Mouse (Mus musculus) embryo, embryonic 11 days (tissue): ENCODE measurements around the gene 1700069L16Rik.

Experiments
- DNase-seq: peaks from one replicate; pipeline ENCODE4 v3.0.0-alpha.2; 2015

1700069L16Rik gene

DNA sequence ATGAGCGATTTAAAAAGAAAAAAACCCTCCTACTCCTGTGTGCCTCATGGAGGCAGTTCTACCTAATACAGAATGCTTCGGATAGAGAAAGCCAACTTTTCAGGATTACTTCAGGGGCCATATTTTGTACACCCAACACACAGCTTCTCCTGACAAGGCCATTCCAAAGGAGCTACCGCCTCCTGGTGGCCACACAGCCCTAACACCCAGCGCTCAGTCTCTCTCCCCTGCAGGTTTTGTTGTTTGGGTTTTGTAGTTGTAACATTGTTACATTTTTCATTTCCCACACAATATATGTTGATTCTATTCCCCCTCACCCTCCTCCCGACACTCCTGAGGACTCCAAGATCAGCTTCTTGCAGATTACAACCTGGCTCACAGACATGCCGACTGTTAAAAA is 7.6 kb upstream of the 1700069L16Rik start:
- peak; percentile 67 for DNase-seq

DNA sequence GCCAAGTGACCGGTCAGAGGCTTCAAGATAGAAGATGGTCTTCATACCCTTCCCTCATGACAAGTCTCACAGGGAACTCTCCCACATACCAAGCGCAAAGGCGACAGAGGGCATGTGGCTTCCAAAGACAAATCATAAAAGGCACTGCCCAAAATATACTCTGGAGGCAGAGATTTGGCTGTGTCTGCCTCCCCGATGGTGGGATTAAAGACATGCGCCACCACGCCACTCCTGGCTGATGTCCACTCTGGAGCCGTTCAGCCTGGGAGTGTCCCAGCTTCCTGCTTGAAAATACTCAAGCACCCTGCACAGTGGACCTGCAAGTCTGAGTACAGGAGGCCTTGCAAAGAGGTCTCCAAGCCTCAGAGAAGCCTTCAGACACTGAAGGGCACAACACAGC is 6.6 kb upstream of the 1700069L16Rik start:
- DNase-seq: no peak

DNA sequence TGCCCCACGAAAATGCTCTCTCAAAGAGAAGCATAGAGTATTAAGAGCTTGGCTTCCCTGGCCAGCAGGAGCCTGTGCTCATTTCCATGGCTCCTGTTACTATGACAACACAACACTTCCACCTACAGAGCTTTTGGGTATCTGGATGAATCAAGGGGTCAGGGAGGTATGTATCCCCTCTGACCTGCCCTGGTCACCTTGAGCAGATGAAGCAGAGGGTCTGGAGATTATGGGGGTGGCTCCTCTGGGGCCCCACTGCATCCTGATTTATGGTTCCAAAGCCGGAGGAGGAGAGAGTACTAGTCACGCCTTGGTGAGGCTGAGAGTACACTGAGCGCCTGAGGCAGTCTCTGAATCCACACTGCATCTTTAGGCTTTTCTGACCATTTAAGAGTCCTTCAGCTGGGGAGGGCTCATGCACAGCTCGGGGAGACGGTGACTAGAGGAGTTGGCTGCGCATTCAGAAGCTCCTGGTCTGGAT is 6.1 kb upstream of the 1700069L16Rik start:
- peak; percentile 34 for DNase-seq

DNA sequence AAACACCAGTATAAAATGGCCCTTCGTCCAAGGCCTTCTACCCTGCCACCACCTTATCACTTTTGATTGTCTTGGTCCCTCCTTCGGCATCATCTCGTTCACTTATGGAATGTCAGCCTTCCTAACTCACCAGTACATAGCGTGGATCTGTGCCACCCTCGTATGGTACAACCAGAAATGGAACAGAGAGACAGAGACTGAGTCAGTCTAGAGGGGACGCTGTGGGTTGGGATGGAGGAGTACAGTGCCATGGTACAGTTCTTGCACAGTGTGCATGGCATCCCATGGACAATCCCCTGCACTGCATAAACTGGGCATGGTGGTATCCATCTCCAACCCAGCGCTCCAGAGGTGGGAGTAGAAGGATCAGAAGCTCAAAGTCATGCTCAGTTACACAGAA is 4.1 kb upstream of the 1700069L16Rik start:
- no peak for DNase-seq

DNA sequence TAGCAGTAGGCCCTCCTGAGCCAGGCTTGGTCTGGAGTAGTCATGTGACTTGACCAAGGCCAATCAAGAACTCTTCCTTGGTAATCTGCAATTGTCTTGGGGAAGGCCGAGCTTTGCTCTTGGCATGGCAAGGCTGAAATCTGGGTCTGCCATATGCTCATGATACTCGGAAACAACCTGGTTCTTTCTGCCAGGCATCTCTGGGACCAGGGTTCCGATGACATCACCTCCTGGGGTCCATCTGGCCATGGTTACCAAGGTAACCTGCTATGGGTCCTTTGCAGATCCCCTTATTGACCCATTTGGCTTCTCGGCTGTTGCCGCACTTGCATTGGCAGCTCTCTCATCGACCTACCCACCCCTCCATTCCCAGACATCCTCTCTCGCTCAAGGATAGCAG is 3.4 kb upstream of the 1700069L16Rik start:
- no peak for DNase-seq

DNA sequence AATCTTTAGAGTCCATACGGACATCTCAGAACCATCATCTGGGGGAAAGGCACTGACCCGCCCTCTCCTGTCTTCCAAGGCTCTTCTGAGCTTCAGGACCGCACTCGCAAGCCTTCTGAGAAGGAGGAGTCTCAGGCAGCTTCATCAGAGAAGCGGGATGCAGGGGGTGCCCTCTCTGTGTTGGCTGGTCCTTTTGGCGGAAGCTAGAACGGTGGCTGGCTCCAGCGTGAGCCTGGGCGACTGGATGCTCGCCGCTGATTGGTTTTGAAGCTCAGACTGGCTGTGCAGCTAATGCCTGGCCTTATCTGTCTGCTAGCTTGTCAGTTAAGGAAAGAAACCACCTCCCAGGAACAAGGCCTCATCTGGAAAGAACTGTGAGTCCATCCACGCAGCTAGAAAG is 2.7 kb upstream of the 1700069L16Rik start:
- DNase-seq: no peak

DNA sequence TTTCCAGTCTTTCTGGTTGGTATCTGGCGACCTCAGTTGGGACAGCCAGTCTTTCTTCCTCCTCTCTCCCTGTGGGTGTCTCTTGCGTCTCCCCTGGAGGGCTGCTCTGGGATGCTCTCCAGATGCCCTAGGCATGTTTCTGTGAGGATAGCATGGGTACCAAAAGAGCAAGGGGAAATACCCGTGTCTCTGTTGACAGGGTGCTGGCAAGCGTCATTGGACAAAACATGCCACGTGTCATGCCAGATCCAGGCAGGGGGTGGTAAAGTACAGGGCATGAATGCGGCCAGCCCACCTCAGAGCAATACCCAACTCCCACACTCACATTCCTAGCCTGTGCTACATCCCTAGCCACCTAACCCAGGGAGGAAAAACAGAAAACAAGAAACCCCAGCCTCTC is 2.0 kb upstream of the 1700069L16Rik start:
- DNase-seq: no peak

DNA sequence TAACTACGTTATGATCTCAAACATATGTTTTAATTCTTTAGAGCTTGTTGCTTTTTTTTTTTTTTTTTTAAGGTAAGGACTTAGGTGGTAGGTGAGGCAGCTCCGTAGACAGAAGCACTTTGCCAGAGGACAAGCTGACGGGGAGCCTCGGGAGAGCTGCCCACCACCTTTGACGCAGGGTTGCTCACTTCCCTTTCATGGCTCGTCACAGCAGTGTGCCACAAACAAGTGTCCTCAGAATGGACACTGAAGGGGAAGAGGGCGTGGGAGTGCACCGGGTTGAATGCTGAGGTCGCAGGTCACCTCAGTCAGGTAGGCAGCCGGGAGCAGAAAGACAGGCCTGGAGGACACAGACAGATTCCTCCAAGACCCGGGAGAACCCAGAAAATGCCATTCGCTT is 845 bp upstream of the 1700069L16Rik start:
- DNase-seq: no peak

DNA sequence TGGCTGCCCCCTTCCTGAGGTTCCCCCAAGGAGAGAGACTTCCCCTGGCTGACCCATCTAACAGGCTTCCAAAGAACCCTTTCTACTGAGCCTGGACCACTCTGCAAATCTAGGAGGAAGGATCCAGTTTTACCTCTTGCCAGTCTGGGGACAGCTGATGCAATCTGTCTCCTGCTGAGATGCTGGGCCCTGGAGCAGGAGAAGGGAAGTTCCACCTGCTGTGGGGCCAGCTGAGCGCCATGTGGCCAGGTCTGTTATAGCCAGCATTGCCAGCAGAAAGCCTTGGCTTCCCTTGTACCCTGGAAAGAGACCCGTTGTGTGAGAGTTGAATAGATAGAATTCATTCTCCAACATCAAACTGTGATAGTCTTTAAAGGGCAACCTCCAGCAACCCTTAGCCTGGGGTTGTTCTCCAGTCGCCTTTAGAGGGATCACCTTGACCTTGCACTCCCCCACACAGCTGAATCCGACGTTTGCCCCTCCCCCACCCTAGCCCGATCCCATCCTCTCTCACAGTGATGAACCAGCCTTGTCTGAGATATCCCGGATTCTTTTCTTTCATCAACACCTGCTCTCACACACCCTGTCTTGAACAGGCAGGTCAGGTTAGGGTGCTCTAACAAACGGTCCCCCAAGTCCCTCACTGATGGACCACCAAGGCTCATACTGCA is 870 bp downstream of the 1700069L16Rik start:
- DNase-seq: no peak

DNA sequence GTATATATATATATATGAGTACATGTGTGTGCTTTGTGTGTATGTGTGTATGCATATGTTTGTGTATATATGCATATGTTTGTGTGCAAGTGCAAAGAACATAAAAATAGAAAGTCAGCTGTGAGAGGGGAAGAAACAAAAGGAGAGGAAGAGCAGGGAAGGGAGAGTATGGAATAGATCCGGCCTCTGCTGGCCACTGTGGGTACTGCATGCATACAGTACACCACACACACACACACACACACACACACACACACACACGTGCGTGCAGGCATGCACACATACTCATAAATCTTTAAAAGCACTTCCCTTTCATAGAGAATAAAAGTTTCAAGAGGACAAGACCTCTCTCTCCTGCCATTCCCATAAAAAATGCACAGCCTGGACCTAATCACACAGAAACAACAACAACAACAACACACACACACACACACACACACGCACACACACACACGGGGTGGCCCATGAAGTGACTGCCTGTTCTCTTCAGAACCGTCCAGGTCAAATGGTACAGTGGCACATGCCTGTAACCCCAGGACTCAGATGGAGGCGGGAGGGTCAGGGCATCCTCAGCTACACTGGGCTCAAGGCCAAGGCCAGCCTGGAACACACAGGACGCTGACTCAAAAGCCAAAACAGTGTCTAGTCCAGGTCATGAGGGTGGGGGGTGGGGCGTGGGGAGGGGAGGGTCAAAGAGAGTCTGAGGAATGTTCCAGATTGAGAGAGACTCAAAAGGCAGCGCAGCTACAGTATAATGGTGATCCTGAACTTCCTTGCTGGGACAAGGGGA is 2.2 kb downstream of the 1700069L16Rik start:
- no peak for DNase-seq

DNA sequence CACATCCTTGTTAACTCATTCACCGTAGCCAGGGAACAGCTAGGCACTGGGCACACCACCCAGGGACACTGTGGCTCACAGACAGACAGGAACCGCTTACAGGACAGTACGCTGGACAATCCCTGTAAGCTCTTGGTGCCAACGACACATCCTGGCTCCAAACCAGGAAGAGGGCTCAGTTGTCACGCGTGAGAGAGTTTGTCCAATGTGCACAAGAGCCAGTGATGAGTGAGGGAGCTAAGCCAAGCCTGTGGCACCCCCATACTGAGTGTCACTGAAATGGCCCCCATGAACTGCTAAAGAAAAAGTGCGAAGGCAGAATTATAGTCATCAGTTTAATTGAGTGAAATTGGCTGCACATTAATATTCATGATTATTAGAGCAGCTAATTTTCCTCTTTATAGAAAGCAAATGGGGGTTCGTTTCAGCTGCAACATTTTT is 5.3 kb downstream of the 1700069L16Rik start:
- no peak for DNase-seq

DNA sequence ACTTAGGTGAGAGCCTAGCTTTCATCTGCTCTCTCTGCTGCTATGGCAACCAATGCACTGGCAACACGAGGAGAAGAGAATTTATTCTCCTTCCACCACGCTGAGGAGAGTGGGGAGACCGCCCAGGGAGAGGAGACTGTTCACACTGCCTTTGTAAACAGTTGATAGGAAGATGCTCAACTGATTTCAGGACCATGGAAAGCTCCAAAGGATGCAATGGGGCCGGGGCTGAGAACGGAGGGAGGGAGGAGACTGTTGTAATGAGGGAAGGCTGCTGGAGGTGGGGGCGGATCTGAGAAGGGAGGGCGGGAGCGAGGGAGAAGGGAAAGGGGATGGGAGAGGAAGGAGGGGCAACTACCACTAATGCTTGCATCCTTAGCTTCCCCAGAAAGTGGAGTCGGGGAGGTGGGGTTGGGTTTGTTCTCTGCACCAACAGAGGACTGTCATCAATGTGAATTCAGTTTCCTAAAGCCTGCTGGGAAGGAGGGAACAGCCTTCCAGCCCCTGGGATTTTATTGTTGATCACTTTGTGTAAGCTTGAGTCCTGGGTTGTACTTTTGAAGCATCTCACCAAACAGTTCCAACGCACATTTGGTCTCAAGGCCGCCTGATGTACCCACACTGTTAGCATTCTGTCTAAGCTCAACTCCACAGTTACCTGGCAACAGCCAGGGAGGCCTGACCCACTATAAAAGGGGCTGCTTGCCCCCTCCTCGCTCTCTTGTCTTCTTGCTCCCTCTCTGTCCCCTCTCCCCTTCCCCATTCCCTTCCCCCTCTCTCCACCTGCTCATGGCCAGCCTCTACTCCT is 7.8 kb downstream of the 1700069L16Rik start:
- peak; percentile 91 for DNase-seq

DNA sequence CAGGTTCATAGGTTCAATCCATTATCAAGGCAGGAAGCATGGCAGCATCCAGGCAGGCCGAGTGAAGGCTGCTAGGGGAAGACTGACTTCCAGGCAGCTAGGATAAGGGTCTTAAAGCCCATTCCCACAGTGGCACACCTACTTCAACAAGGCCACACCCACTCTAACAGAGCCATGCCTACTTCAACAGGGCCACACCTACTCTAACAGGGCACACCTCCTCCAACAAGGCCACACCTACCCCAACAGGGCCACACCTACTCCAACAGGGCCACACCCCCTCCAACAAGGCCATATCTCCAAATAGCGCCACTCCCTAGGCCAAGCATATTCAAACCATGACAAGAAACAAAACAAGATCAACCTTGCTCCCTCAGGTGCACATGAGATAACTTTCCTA is 11.7 kb downstream of the 1700069L16Rik start:
- DNase-seq: no peak

DNA sequence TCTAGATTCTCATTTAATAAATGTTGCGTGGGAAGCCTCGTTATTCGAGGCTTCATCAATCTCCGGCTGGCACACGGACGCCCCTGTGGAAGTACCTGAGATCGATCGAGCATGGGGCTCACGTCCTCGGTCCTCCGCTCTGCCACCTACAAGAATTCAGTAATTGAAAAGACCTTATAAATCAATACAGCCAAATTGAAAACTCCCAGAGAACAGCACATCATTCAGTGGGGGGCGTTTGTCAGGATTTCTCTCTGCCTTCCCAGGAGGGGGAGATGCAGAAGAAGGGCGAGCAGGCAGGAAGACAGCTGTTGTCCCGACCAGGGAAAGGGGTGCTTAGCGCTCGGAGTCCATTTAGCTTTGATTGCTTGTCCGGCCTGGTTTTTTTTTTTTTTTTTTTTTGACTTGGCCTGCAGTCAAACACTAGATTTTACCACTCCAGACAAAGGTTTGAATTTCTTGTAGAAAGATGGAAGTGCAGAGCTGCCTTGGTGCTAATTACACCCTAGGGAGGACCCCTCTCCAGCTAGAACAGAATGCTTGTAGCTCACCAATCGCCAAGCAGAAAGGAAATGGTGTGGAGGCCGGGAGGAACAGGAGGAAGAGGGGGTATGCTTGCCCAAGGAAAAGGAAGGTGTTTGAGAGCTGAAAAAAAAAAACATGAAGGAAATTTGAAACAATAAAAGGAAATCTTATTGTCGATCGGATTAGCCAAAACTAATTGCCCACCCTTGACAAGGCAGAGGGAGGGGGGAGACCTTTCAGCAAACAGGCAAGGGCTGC is 20.6 kb downstream of the 1700069L16Rik start:
- DNase-seq: no peak

DNA sequence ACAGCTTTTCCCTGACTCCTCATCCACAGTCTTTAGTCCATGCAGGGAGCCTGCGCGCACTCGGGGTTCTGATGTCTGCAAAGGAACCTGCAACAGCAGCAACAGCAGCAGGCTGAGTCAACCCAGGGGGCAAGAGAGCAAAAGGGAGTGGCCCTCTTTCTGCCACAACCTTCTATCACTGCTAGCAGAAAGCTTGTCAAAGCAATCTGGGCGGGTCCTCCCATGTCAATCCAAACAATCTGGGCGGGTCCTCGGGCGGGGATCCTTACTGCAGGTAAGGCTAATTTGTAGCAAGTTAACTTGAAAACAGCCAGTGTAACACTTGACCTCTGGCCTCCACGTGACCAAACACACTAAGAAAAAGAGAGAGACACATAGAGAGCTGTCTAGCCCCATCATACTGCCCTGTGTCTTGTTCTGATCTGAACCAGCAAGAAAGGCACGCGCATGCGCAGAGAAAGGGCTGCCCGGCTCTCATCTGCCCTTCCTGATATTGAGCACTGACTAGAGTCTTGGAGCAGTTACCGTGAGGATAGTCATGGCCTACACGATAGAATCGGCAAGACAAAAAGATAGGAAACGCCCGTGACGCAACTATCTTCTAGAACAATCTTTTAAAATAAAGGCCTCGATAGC is 24.1 kb downstream of the 1700069L16Rik start:
- no peak for DNase-seq

DNA sequence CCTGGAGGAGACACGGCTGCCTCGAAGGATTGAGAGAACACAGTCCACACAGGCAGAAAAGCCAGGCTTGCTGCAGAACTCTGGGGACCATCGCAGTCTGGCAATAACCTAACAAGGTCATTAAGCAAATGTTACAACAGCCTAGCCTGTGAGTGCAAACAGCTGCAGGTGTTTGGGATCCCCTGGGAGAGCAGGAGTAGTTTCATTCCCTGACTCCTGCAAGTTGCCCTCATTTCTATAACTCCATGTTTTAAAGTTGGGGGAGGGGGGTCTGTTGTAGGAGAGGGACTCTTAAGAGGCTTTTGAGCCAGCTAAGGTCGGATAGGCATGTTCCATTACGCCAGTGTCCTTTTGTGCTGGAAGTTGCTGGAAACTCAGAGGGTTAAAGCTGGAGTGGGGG is 30.2 kb downstream of the 1700069L16Rik start:
- peak; percentile 52 for DNase-seq

DNA sequence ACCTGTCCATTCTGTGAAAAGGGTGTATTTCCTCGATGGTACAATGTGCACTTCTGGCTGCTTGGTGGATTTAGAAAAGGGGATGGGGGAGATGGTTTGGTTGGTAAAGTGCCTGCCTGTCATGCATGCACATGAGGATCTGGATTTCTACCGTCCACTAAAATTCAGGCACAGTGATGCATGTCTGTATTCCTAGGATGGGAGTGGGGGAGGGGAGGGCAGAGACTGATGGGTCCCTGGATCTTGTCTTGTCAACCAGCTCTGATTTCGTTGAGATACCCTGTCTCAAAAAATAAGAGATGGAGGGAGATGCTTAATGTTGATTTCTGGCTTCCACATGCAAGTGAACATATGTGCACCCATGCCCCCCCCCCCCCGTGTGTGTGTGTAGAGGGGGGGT is 30.6 kb downstream of the 1700069L16Rik start:
- DNase-seq: no peak

DNA sequence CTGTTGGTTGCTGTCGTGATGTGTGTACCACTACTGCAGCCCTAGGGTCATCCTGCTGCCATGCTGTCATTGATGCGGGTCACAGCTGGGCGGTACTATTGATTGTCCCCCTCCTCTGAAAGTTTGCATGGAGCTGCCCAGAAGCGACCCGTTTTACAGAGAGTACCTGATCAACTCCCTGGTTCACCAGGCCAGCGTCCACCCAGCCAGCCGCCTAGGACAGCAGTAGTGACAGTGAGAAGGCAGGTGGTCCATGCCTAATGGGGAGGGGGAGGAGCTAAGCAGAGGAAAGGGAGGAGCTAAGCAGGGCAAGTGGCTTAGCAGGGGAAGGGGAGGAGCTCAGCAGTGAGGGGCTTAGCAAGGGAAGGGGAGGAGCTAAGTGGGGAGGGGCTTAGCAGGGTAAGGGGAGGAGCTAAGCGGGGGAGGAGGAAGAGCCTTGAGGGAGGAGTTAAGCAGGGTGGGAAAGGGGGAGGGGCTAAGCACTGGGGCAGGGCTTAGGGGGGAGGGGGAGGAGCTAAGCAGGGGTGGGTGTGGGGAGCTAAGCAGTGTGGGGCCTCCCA is 31.3 kb downstream of the 1700069L16Rik start:
- DNase-seq: no peak

DNA sequence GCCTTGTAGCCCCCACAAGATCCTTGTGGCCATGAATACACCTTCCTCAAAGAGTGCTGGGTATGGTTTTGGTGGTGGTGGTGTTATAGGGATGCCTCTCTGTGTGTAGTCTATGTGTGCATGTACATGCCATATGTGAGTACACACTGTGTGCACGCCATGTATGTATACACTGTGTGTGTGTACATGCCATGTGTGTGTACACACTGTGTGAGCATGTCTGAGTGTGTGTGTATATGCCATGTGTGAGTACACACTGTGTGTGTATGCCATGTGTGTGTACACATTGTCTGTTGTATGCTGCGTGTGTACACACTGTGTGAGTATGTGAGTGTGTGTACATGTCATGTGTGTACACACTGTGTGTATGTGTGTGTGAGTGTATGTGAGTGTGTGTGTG is 33.7 kb downstream of the 1700069L16Rik start:
- DNase-seq: no peak

DNA sequence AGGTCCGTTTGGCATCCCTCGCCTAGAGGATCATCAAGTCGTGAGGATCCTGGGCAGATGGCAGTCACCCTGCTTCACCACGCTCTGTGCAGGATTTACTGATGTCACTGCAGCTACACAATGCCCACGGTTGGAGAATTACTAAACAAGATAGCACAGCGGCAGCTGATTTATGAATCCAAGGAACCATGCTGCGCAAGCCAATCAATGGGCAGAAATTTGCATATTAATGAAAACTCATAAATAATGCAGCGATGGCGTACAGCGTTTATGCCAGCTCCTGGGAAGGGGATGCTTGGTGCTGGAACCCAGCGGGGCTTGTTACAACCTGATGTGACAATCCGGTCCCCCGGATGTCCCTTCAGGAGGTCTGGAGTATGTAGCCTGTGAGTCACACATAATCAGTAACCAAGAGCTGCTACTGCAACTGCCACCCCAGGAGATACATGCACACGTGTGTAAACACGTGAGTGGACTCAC is 34.5 kb downstream of the 1700069L16Rik start:
- peak; percentile 19 for DNase-seq

DNA sequence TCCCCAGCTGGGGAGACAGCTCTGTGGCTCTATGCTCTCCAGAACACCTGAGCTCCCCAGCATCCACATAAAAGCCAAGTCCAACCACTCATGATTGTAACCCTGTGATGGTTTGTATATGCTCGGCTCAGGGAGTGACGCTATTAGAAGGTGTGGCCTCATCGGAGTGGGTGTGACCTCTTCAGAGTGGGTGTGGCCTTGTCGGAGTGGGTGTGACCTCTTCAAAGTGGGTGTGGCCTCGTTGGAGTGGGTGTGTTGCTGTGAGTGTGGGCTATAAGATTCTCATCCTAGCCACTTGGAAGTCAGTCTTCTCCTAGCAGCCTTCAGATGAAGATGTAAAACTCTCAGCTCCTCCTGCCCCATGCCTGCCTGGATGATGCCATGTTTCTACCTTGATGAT is 37.1 kb downstream of the 1700069L16Rik start:
- no peak for DNase-seq

DNA sequence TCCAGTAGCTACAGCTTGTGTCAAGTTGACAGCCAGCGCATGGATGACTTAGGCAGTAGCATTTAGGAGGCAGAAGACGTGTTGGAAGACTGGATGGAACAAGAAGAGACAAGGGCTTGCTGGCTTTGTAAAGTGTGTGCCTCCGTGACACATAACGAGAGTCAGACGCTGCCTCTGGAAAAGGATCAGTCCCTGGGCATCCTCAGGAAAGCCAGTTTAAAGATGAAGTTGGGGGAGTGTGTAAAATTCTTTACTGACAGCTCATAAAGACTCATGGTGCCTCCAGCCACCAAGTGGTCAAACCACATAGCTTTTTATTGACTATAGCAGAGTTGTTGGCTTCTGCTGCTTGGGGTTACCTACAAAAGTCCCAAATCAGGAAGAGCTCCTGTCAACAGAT is 39.1 kb downstream of the 1700069L16Rik start:
- no peak for DNase-seq
